Mouse (Mus musculus): Measurements from ENCODE around the gene Nkapd1. TPM values are rescaled to one million over a fixed set of nuclear protein-coding genes. Genes with fewer than 3 reads are reported as not detected.

The Nkapd1 gene
- polyA plus RNA-seq, 1 experiment from 2014 or later, result 21.3 TPM

DNA sequence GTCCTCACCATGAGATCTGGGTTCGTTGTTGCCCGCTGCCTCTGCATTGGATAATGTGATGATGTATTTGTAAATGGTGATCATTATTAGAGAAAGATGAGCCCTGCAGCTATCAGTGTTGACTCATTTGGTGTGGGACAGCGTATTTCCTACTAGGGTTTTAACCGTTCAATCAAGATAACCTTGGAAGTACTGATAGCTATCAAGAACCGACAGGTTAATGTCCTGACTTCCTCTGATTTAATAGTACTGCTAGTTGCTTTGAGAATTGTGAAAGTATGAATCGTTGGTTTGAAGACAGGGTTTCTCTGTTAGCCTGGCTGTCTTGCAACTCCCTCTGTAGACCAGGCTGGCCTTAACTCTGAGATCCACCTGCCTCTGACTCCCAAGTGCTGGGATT lies 12.9 kb downstream of the Nkapd1 start:
- ATAC-seq (replicated peaks; ENCODE audit: insufficient number of reproducible peaks, low FRiP score, low TSS enrichment), result 0 out of 2 replicates have a peak, but pooled peaks have one; percentile 11
- 3% methylated on average over 6 of the region's 6 CpGs for WGBS (ENCODE audit: insufficient replicate concordance)

GRCm38 (mm10) chr9:50603998-50604324 lies 13.3 kb downstream of the Nkapd1 start:
- WGBS (ENCODE audit: insufficient replicate concordance), result 0% methylated on average over 24 of the region's 24 CpGs
- H3K4me3 ChIP-seq (ENCODE audit: low read depth, low read length), result peak overlapping the region; percentile 83
- H3K9me3 ChIP-seq (replicated peaks; ENCODE audit: control insufficient read depth, low read length), result no peaks in the 10 kb centered on the region
- H3K36me3 ChIP-seq (ENCODE audit: control insufficient read depth, insufficient read depth, low read length), result peaks cover 17% of the 10 kb centered on the region
- H3K4me1 ChIP-seq (ENCODE audit: control insufficient read depth, insufficient read depth, low read length), result peaks cover 22% of the 10 kb centered on the region
- H3K27ac ChIP-seq (ENCODE audit: low read depth, low read length), result peak overlapping the region; percentile 85
- peak; percentile 75 for ATAC-seq (replicated peaks; ENCODE audit: insufficient number of reproducible peaks, low FRiP score, low TSS enrichment)
- peak overlapping the region; percentile 81 for H3K4me2 ChIP-seq
- H3K27me3 ChIP-seq (ENCODE audit: control insufficient read depth, insufficient read depth, low read length), result no peaks in the 10 kb centered on the region
- H3K9ac ChIP-seq (ENCODE audit: low read depth, low read length), result peak overlapping the region; percentile 96

More for the DNA sequence above, 12.9 kb downstream of the Nkapd1 start:
- Histone ChIP-seq H3K4me3 (ENCODE audit: low read depth, low read length) (peak overlapping the region; percentile 83), H3K9ac (ENCODE audit: low read depth, low read length) (peak overlapping the region; percentile 96), H3K9me3 (replicated peaks; ENCODE audit: control insufficient read depth, low read length) (no peaks in the 10 kb centered on the region), H3K4me2 (peak overlapping the region; percentile 81), H3K4me1 (ENCODE audit: control insufficient read depth, insufficient read depth, low read length) (peaks cover 22% of the 10 kb centered on the region), H3K27ac (ENCODE audit: low read depth, low read length) (peak overlapping the region; percentile 85), H3K27me3 (ENCODE audit: control insufficient read depth, insufficient read depth, low read length) (no peaks in the 10 kb centered on the region), H3K36me3 (ENCODE audit: control insufficient read depth, insufficient read depth, low read length) (peaks cover 17% of the 10 kb centered on the region)

DNA sequence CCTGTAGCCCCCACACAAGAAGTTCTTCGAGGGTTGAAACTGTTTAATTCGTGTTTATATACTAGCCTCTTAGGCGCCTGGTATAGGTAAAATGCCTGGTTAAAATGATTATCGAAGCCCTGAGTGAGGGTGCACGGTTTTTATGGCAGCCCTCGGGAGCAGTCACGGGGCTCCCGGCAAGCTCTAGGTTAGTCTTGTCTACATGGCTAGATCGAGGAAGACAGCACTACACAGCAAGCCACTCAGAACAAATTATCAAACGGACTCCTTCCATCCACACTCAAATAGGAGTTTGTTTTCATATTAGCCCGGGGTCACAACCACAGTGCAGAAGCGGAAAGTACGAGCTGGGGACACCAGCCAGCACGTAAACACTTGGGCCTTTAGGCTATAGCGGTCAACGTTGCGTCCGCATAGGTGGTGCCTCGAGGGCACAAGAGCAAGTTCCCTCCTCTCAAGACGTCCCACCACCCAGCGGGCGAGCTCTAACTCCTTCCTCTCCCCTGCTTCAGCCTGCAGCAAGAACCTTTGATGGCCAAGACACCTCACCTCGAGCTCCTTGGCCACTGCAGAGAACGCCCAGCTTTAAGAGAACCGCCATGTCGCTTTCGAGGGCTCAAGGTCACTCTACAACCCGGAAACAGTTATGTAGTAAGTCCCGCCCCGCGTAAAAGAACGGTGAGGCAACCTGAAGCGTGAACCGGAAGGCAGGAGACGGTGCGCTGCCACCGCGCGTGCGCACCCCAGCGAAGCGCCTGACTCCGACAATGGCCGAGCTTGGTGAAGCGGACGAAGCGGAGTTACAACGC lies 13.9 kb downstream of the Nkapd1 start, which contains the start of the genes Sdhd and Timm8b:
Sdhd (minus strand) TSS at position 624 of the 809 bp plus-strand sequence.
Timm8b (plus strand) TSS at position 722 of the 809 bp plus-strand sequence.
- WGBS (ENCODE audit: insufficient replicate concordance), result under 1% methylated on average over 48 of the region's 48 CpGs
- ATAC-seq (replicated peaks; ENCODE audit: insufficient number of reproducible peaks, low FRiP score, low TSS enrichment), result peak; percentile 94
- Histone ChIP-seq H3K4me3 (ENCODE audit: low read depth, low read length) (peak within 1 kb of the TSS; percentile 83), H3K27ac (ENCODE audit: low read depth, low read length) (peak within 1 kb of the TSS; percentile 85), H3K27me3 (ENCODE audit: control insufficient read depth, insufficient read depth, low read length) (no peaks in the 10 kb centered on the region), H3K9me3 (replicated peaks; ENCODE audit: control insufficient read depth, low read length) (no peaks in the 10 kb centered on the region), H3K36me3 (ENCODE audit: control insufficient read depth, insufficient read depth, low read length) (peaks cover 20% of the 10 kb centered on the region), H3K9ac (ENCODE audit: low read depth, low read length) (peak within 1 kb of the TSS; percentile 96), H3K4me2 (peak within 1 kb of the TSS; percentile 81), H3K4me1 (ENCODE audit: control insufficient read depth, insufficient read depth, low read length) (peaks cover 22% of the 10 kb centered on the region)

DNA sequence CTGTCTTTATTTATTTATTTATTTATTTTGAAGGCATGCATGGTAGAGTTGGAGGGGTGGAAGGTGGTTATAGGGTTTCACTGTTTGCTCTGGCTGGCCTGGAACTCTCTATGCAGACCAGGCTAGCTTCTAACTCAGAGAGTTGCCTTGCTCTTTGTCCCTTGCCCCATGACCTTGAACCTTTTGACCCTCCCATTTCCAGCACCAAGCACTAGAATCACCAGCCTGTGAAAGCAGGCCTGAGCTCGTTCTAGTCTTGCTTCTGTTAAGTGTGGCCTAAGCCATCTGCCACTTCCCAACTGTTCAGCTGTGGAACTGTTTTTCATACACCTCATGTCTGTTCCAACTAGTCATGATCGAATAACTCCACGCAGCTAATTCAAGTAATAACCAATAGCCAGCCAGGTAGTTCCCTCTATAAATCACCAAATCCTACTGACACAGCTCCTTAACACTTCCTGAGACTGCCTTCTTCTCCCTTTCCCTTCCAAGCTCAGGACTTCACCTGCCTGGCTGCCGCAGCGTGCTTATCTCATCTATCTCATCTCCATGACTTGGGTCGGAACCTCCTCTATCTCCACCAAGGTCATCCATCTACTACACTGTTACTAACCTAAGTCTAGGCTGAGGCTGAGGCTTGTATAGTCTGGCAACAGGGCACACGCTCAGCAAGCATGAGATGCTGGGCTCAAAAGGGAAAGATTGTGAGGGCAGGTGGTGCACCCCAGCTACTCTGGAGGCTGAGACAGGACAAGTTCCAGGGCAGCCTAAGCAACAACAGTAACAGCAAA lies 15.0 kb downstream of the Nkapd1 start:
- no peak for ATAC-seq (replicated peaks; ENCODE audit: insufficient number of reproducible peaks, low FRiP score, low TSS enrichment)
- H3K9ac ChIP-seq (ENCODE audit: low read depth, low read length), result peak overlapping the region; percentile 96
- WGBS (ENCODE audit: insufficient replicate concordance), result 69% methylated on average over 7 of the region's 7 CpGs
- peak overlapping the region; percentile 83 for H3K4me3 ChIP-seq (ENCODE audit: low read depth, low read length)
- H3K4me2 ChIP-seq, result peak overlapping the region; percentile 81
- no peak overlapping the region for H3K27ac ChIP-seq (ENCODE audit: low read depth, low read length)
- peaks cover 22% of the 10 kb centered on the region for H3K4me1 ChIP-seq (ENCODE audit: control insufficient read depth, insufficient read depth, low read length)
- no peaks in the 10 kb centered on the region for H3K9me3 ChIP-seq (replicated peaks; ENCODE audit: control insufficient read depth, low read length)
- H3K36me3 ChIP-seq (ENCODE audit: control insufficient read depth, insufficient read depth, low read length), result peaks cover 24% of the 10 kb centered on the region
- no peaks in the 10 kb centered on the region for H3K27me3 ChIP-seq (ENCODE audit: control insufficient read depth, insufficient read depth, low read length)

- ATAC-seq (replicated peaks; ENCODE audit: insufficient number of reproducible peaks, low FRiP score, low TSS enrichment), result no peak
Observed at GRCm38 (mm10) chr9:50601536-50601935, 15.7 kb downstream of the Nkapd1 start.

GRCm38 (mm10) chr9:50596973-50597372 lies 20.3 kb downstream of the Nkapd1 start:
- WGBS (ENCODE audit: insufficient replicate concordance), result 93% methylated on average over 8 of the region's 8 CpGs
- Histone ChIP-seq H3K4me3 (ENCODE audit: low read depth, low read length) (no peak overlapping the region), H3K36me3 (ENCODE audit: control insufficient read depth, insufficient read depth, low read length) (peaks cover 36% of the 10 kb centered on the region), H3K4me1 (ENCODE audit: control insufficient read depth, insufficient read depth, low read length) (peaks cover 7% of the 10 kb centered on the region), H3K27ac (ENCODE audit: low read depth, low read length) (no peak overlapping the region), H3K4me2 (no peak overlapping the region), H3K9ac (ENCODE audit: low read depth, low read length) (no peak overlapping the region), H3K27me3 (ENCODE audit: control insufficient read depth, insufficient read depth, low read length) (no peaks in the 10 kb centered on the region), H3K9me3 (replicated peaks; ENCODE audit: control insufficient read depth, low read length) (no peaks in the 10 kb centered on the region)
- ATAC-seq (replicated peaks; ENCODE audit: insufficient number of reproducible peaks, low FRiP score, low TSS enrichment), result no peak

More at GRCm38 (mm10) chr9:50601536-50601935, 15.7 kb downstream of the Nkapd1 start:
- 69% methylated on average over 6 of the region's 6 CpGs for WGBS (ENCODE audit: insufficient replicate concordance)
- H3K9me3 ChIP-seq (replicated peaks; ENCODE audit: control insufficient read depth, low read length), result no peaks in the 10 kb centered on the region
- H3K4me1 ChIP-seq (ENCODE audit: control insufficient read depth, insufficient read depth, low read length), result peaks cover 22% of the 10 kb centered on the region
- peaks cover 31% of the 10 kb centered on the region for H3K36me3 ChIP-seq (ENCODE audit: control insufficient read depth, insufficient read depth, low read length)
- peak overlapping the region; percentile 83; the same call in 1 of the 2 replicates for H3K4me3 ChIP-seq (ENCODE audit: low read depth, low read length)
- H3K27ac ChIP-seq (ENCODE audit: low read depth, low read length), result no peak overlapping the region
- H3K4me2 ChIP-seq, result peak overlapping the region; percentile 81
- H3K27me3 ChIP-seq (ENCODE audit: control insufficient read depth, insufficient read depth, low read length), result no peaks in the 10 kb centered on the region
- peak overlapping the region; percentile 34; the same call in 1 of the 2 replicates for H3K9ac ChIP-seq (ENCODE audit: low read depth, low read length)

DNA sequence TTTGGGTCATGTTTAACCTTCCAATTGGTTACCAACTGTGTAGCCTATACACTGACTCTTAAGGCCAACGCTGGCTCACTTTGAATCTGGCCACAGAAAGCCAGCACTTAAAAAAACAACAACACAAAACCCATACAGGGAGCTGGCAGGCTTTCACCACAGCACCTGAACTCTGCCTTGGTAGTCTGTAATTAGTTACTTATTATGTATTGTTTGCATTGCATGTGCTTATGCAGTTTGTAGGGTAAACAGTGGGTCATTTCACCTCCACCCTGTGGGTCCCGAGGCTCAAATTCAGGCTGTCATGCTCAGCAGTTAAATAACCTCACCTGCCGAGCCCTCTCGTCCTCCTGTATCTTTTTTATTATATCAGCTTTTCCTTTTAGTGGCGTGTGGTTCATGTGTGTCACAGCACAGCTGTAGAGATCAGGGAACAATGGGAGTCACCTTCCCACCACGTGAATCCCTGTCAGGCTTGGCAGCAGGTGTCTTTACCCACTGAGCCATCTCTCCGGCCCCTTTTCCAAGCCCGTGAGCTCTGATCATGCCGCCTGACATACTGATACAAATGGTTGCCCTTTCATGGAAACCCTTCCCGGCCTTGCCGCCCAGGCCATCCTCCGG lies 22.4 kb downstream of the Nkapd1 start:
- H3K9ac ChIP-seq (ENCODE audit: low read depth, low read length), result no peak overlapping the region
- no peaks in the 10 kb centered on the region for H3K27me3 ChIP-seq (ENCODE audit: control insufficient read depth, insufficient read depth, low read length)
- H3K4me3 ChIP-seq (ENCODE audit: low read depth, low read length), result no peak overlapping the region
- H3K27ac ChIP-seq (ENCODE audit: low read depth, low read length), result no peak overlapping the region
- H3K9me3 ChIP-seq (replicated peaks; ENCODE audit: control insufficient read depth, low read length), result no peaks in the 10 kb centered on the region
- WGBS (ENCODE audit: insufficient replicate concordance), result 77% methylated on average over 12 of the region's 12 CpGs
- H3K36me3 ChIP-seq (ENCODE audit: control insufficient read depth, insufficient read depth, low read length), result peaks cover 30% of the 10 kb centered on the region
- H3K4me1 ChIP-seq (ENCODE audit: control insufficient read depth, insufficient read depth, low read length), result no peaks in the 10 kb centered on the region
- no peak for ATAC-seq (replicated peaks; ENCODE audit: insufficient number of reproducible peaks, low FRiP score, low TSS enrichment)
- no peak overlapping the region for H3K4me2 ChIP-seq

GRCm38 (mm10) chr9:50593544-50593943 lies 23.7 kb downstream of the Nkapd1 start:
- Histone ChIP-seq H3K4me1 (ENCODE audit: control insufficient read depth, insufficient read depth, low read length) (no peaks in the 10 kb centered on the region), H3K4me3 (ENCODE audit: low read depth, low read length) (no peak overlapping the region), H3K36me3 (ENCODE audit: control insufficient read depth, insufficient read depth, low read length) (peaks cover 26% of the 10 kb centered on the region), H3K27me3 (ENCODE audit: control insufficient read depth, insufficient read depth, low read length) (no peaks in the 10 kb centered on the region), H3K27ac (ENCODE audit: low read depth, low read length) (no peak overlapping the region), H3K4me2 (no peak overlapping the region), H3K9ac (ENCODE audit: low read depth, low read length) (no peak overlapping the region), H3K9me3 (replicated peaks; ENCODE audit: control insufficient read depth, low read length) (no peaks in the 10 kb centered on the region)
- ATAC-seq (replicated peaks; ENCODE audit: insufficient number of reproducible peaks, low FRiP score, low TSS enrichment), result no peak
- 73% methylated on average over 3 of the region's 3 CpGs for WGBS (ENCODE audit: insufficient replicate concordance)
